Mouse (Mus musculus) left cerebral cortex, adult 6 months (tissue): ENCODE measurements around the gene Gm21985. TPM values are rescaled to one million over a fixed set of nuclear protein-coding genes. Genes with fewer than 3 reads are reported as not detected.

Source experiments
- long read RNA-seq, 2 experiments: library from polyadenylated mRNA; unstranded; transcript quantifications; one replicate each; pipeline ENCODE4 v2.0.0; 2019 to 2020
- polyA plus RNA-seq: library from polyadenylated mRNA; unstranded; fragments of <200 nt; fragmentation: Nextera tagmentation; gene quantifications from 2 replicates; pipeline ENCODE4 v1.2.3, GENCODE M21; 2021

Gene Gm21985
- polyA plus RNA-seq: 0.29 TPM in 1 of 2 replicates, not detected in the other
- long read RNA-seq, experiment 1, partial matches to known transcripts: 0 of 4 reads
- long read RNA-seq, experiment 1, other reads (novel, unspliced or antisense): 4 of 4 reads
- long read RNA-seq, experiment 2, partial matches to known transcripts: 0 of 3 reads
- long read RNA-seq, experiment 2, other reads (novel, unspliced or antisense): 3 of 3 reads

DNA sequence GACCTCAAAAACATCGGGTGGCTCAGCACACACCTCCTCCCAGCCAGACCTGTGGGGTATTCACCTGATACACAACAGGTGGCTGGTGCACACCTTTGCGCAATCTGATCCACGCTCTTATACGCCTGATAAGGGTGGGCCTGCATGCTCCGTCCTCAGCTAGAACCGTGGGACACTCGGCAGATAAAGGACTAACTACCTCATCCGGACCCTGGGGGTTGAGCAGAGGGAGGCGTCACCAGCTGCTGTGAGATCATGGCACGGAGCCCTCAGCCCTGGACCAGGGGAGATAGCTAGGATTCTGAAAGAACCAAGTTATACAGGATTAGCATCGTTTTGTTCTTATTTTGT is at the start of gene Gm21985:
Gene Gm21985 (plus strand): TSS at position 73 of the 351 bp plus-strand sequence.

DNA sequence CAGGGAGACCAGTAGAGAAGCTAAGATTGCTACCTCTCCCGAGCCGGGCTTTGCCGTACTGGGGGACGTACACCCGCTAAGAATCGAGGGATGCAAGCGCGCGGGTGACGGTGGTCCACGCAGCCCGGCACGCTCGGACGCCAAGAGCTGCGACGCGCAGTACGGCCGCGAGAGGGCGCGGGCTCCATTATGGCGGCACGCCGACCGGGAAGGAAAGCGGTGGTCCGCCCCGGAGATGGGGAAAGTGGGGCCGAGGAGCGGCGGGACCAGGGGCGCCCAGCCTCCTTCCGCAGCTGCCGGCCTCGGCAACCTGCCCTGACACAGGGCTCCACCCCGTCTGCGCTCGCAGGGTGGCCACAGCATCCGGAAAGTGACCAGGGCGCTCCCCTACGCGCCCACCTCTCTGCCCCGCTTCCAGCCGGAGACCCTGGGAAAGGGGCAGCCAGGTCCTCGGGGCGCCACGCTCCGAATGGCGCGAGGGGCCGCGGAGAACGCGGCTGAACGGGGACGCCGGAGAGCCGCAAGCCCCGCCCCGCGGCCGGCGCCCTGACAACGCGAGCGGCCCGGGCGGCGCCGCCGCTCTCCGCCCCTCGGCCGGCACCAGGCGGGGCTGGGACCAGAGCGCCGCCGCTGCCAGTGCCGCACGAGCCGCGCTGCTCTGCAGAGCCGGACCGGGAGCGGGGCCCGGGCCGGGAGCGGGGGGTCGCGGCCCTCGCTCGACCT is 26.7 kb upstream of the Gm21985 start, which contains the start of gene Lpcat4:
Gene Lpcat4 (plus strand): TSS at position 257 of the 723 bp plus-strand sequence.

DNA sequence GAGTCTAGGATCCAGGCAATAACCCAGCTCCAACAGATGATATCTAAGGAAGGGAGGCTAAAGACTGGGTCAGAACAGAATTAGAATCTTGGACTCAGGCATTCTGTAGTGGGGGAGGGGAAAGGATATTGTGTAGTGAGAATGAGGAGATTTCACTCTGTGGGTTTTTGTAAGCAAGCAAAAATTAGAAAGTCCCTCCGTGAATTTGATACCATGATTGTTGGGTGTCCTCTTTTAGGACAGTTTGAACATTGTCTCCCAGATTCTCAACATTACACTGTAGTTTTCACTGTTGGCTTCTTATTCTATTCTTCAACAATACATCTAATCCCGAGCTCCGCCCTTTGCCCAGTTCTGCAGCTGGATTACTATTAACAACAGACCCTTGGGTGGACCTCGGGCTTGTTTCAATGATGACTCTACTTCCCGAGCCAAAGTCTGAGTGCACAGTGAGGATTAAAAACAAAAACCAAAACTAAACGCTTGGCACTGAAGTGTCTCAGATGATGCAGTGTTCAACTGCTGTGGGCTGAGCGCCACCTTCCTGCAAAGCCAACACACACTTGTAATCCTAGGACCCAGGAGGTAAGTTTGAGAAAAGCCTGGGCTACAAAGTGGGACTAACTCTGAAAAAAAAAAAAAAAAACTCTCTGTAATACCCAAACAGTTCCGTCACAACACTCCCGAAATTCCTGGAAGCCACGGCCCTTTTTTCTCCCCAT is 6.7 kb upstream of the Gm21985 start, which contains the start of gene Nutm1:
Gene Nutm1 (minus strand): TSS at position 51 of the 722 bp plus-strand sequence.

DNA sequence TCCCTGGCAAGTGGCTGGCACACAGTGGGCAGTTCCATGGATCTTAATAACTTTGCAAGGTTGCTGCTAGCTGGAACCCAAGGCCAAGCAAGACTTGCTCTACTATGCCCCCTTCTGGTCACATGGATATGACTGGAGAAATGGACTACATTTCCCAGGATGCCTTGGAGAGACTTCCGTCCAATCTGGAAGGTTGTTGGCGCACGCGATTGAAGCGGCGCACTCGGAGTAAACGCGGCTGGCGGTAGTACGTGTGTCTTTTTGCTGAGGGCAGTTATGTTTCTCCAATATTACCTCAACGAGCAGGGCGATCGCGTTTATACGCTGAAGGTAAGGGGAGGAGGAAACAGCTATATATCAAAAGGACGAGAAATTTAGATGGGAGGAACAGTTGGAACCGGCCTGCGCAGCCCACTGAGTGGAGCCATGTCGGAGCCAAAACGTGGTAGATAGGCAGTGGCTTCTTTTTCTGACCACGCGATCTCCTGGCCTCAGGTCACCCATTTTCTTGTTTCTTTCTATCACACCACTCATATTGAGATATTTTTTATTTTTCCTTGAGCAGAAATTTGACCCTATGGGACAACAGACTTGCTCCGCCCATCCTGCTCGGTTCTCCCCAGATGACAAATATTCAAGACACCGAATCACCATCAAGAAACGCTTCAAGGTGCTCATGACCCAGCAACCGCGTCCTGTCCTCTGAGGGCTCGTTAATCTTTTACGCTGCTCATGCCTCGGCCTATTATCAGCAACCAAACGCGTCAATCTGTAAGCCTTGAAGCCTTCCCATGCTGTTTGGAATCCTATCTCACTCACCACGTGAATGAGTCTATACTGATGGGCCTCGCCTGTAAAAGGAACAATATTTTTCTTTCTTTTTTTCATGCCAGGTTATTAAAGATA is 4.1 kb upstream of the Gm21985 start, which contains the start of gene Nop10:
Gene Nop10 (plus strand): TSS at position 179 of the 906 bp plus-strand sequence.

DNA sequence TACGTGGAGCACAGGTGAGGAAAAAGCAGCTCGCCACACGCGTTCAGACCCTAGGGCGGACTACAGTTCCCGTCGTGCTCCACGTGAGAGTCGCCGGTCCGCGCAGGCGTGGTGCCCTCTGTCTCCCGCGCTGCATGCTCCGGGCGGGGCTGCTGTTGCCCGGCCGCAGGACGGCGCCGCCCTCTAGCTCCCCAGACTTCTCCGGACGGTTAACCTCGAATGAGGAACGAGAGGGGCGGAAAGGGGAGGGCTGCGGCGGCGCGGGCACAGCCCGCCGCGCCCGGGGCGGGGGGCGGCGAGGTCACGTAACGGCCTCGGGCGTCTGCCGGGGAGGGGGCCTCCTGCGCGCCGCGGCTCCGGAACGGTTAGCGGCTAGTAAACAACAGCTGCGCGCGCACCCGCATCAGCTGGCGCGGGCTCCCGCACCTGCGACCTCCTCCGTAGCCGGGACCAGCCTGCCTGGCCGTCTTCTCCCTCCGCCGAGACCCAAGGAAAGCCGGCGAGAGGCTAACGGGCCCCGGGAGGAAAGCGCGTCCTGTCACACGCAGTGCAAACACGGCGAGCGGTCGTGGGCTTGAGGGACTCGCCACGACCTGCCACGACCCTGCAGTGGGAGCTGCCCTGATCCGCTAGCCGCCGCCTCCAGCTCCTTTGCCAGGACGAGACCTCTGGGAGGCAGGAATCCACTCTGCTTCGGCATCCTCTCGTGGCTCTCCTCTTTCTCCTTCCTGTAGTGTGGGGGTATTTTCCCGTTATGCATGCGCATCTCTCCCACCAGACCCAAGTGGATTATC is 469 bp upstream of the Gm21985 start, which contains the start of gene Slc12a6:
Gene Slc12a6 (plus strand): TSS at position 378 of the 794 bp plus-strand sequence.

DNA sequence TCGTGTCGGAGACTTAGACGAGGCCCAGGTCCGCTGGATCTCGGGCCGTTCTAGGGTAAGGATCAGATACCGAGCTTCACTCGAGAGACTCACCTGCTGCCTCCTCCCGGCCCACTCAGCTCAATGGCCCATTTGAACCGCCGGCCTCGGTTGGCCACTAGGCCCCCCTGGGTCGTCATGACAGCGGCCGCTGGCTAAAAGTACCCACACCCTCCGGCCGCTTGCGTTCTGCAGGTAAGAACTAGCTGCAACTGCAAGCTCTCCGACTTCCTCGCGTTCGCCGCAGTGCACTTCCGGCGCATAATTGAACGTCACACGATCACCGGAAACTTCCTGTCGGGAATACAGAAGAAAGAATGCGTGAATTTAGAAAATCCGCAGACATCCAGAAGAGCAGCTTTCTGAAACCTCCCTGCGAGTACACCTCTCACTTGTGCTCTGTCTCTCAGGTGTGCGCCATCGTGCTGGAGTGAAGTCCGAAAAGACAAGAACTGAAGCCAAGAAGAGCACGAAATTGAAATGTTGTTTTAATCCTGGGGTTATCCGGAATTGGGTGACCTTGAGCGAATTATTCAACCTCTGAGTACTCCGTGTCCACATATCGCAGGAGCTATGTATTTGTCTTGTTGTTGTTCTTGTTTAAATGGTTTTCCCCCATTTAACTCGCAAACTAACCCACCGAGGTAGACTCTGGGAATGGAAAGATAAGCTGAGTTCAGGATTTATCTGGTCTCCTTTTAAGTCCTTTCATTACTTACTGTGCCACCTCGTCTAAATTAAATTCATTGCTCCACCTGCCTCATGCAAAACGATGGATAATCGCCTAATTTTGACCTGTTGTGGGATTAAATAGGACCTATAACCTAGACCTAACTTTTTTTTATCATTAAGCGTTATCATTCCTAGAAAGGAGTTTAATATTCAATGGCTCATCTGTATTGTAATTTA is 101.9 kb downstream of the Gm21985 start, which contains the start of gene Emc4:
Gene Emc4 (minus strand): TSS at position 302 of the 948 bp plus-strand sequence.

DNA sequence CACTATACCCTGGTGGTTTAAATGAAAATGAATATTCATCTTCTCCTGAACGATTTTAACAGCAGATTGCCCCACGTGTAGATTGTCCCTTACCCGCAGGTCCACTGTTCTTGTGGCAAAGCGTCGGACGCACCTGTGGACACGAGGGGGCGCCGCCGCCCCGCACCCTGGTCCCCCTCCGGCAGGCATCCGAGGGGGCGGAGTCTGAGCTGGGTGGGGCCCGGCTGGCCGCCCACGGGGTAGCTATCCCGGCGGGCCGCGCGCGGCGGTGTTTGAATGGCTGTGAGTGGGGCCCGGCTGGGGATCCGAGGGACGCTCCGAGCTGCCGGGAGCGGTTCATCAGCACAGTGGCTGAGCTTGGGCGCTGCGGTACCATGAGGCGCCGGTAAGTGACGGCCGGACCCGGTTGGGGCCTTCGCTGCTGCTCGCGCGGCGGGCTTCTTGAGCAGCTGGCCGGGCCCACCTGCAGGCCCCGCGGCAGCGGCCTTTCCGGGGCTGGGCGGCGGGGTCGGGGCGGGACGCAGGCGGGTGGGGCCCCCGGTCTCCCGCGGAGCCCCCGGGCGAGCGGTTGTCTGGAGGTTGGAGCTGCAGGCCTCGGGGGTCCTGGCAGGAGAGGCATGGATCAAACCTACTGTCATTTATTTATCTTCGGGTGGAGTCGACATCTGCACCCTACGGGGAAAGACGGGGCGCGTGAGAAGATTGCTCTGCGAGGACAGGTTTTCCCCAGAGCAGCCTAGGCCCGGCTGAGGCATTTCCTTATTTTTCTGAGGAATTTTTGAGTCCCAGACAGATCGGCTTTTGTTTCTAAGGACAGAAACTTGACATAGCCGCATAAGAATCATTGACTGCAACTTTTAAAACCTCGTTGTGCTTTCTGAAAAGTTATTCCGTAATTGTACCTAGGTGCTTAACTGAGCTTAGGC is 113.1 kb downstream of the Gm21985 start, which contains the start of gene Katnbl1:
Gene Katnbl1 (plus strand): TSS at position 239 of the 926 bp plus-strand sequence.

DNA sequence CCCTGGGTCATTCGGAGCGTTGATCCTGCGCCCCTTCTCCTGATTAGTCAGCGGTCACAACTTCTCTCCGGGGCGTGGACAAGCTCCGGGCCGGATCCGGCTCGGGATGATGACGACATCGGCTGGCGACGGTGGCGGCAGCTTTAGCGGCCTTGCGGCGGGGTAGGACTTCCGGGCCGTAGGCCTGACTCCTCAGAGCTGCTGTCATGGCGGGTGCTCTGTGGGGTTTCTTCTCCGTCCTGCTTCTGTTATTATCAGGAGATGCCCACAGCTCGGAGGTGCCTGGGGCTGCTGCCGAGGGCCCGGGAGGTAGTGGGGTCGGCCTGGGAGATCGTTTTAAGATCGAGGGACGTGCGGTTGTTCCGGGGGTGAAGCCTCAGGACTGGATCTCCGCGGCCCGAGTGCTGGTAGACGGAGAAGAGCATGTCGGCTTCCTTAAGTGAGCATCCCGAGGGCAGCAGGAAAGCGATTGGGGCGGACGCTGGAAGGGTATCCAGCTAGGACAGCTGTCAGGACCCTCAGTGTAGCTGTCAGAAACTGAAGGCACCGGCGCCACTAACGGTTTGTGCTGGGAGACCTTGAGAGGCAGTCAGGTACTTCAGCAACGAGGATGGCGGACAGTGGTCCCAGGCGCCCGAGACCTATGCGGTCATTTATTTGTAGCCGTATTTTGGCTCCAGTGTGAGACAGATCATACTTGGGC is 188.9 kb downstream of the Gm21985 start, which contains the start of gene Emc7:
Gene Emc7 (plus strand): TSS at position 136 of the 703 bp plus-strand sequence.

Other genes with a start within 250 kb of the Gm21985 start
- gene Olfr1311, start 241.9 kb upstream of the Gm21985 start, polyA plus RNA-seq: not detected in 2 replicates
- gene Olfr1312, start 216.1 kb upstream of the Gm21985 start, polyA plus RNA-seq: not detected in 2 replicates
- not detected in 2 replicates for gene Olfr1313, start 188.5 kb upstream of the Gm21985 start, polyA plus RNA-seq
- not detected in 2 replicates for gene Olfr1314, start 169.5 kb upstream of the Gm21985 start, polyA plus RNA-seq
- not detected in 2 replicates for gene Olfr1315-ps1, start 150.9 kb upstream of the Gm21985 start, polyA plus RNA-seq
- gene Olfr1316, start 131.3 kb upstream of the Gm21985 start, polyA plus RNA-seq: not detected in 2 replicates
- not detected in 2 replicates for gene Olfr1317, start 126.0 kb upstream of the Gm21985 start, polyA plus RNA-seq
- gene Olfr1318, start 112.1 kb upstream of the Gm21985 start, polyA plus RNA-seq: not detected in 2 replicates
- gene Lpcat4, start 26.8 kb upstream of the Gm21985 start, polyA plus RNA-seq: 41.7 and 89.1 TPM in 2 replicates
- 0.09 and 0.15 TPM in 2 replicates for gene Nutm1, start 7.0 kb upstream of the Gm21985 start, polyA plus RNA-seq
- gene Nop10, start 4.4 kb upstream of the Gm21985 start, polyA plus RNA-seq: 289 TPM in 2 replicates
- gene Slc12a6, start 489 bp upstream of the Gm21985 start, polyA plus RNA-seq: 15.8 and 15.9 TPM in 2 replicates
- gene Emc4, start 101.7 kb downstream of the Gm21985 start, polyA plus RNA-seq: 317 and 366 TPM in 2 replicates
- 8.5 and 8.9 TPM in 2 replicates for gene Katnbl1, start 112.9 kb downstream of the Gm21985 start, polyA plus RNA-seq
- 39.7 and 50.1 TPM in 2 replicates for gene Emc7, start 188.7 kb downstream of the Gm21985 start, polyA plus RNA-seq
- gene Chrm5, start 214.5 kb downstream of the Gm21985 start, polyA plus RNA-seq: 0.41 and 0.58 TPM in 2 replicates
- 1.4 and 1.7 TPM in 2 replicates for gene Aven, start 226.7 kb downstream of the Gm21985 start, polyA plus RNA-seq